Mouse (Mus musculus) cerebellum, postnatal 14 days (tissue): ENCODE measurements around the gene Khdrbs1.
"Not testable (repeated sequence)": the region's sequence is repeated elsewhere in the genome, so short reads cannot be mapped to it uniquely, and the experiment has no call there.

Experiments used
- DNase-seq, 2 experiments: peaks; one replicate each; pipeline ENCODE4 v3.0.0; 2021; ENCODE audit warnings: mixed read lengths in 2 of 2

The Khdrbs1 gene

GRCm38 (mm10) chr4:129743010-129743390, 897 bp upstream of the Khdrbs1 start:
- DNase-seq = peak in 1 of 2 experiments; percentile 26

- no peak for DNase-seq
Observed at GRCm38 (mm10) chr4:129741974-129742231, 200 bp downstream of the Khdrbs1 start.

- DNase-seq = peak; percentile 47
Observed at GRCm38 (mm10) chr4:129741251-129741973, 691 bp downstream of the Khdrbs1 start.

GRCm38 (mm10) chr4:129739111-129739645, 2.9 kb downstream of the Khdrbs1 start:
- no peak for DNase-seq

- no peak for DNase-seq
Observed at GRCm38 (mm10) chr4:129736173-129736572, 5.9 kb downstream of the Khdrbs1 start.

GRCm38 (mm10) chr4:129735485-129735884, 6.6 kb downstream of the Khdrbs1 start:
- not testable (repeated sequence) for DNase-seq

- DNase-seq = no peak
Observed at GRCm38 (mm10) chr4:129731423-129731822, 10.7 kb downstream of the Khdrbs1 start.

GRCm38 (mm10) chr4:129716310-129716709, 25.8 kb downstream of the Khdrbs1 start:
- no peak for DNase-seq

- DNase-seq = no peak
Observed at GRCm38 (mm10) chr4:129709486-129710129, 32.5 kb downstream of the Khdrbs1 start.

GRCm38 (mm10) chr4:129706750-129707149, 35.4 kb downstream of the Khdrbs1 start:
- DNase-seq = no peak

- DNase-seq = peak; percentile 48 to 64
Observed at GRCm38 (mm10) chr4:129702454-129702853, 39.6 kb downstream of the Khdrbs1 start.

- DNase-seq = peak; percentile 90 to 95
Observed at GRCm38 (mm10) chr4:129701503-129702377, 40.4 kb downstream of the Khdrbs1 start.

GRCm38 (mm10) chr4:129700661-129701060, 41.4 kb downstream of the Khdrbs1 start:
- DNase-seq = not testable (repeated sequence)

GRCm38 (mm10) chr4:129700216-129700615, 41.9 kb downstream of the Khdrbs1 start:
- DNase-seq = peak in 1 of 2 experiments; percentile 29

GRCm38 (mm10) chr4:129697191-129697590, 44.9 kb downstream of the Khdrbs1 start:
- no peak for DNase-seq

- DNase-seq = peak; percentile 90 to 93
Observed at GRCm38 (mm10) chr4:129696158-129696985, 45.7 kb downstream of the Khdrbs1 start, which contains the start of gene Tmem39b. Gene Tmem39b, minus strand, starts transcription at chr4:129696838.

GRCm38 (mm10) chr4:129695815-129696157, 46.3 kb downstream of the Khdrbs1 start:
- DNase-seq = no peak

GRCm38 (mm10) chr4:129684531-129684930, 57.6 kb downstream of the Khdrbs1 start:
- DNase-seq = no peak

GRCm38 (mm10) chr4:129683901-129684493, 58.1 kb downstream of the Khdrbs1 start:
- no peak for DNase-seq

GRCm38 (mm10) chr4:129681837-129682236, 60.3 kb downstream of the Khdrbs1 start:
- DNase-seq = no peak

GRCm38 (mm10) chr4:129672878-129673449, 69.1 kb downstream of the Khdrbs1 start:
- DNase-seq = no peak
